Mouse (Mus musculus): Measurements from ENCODE around the gene Olfr59. TPM values are rescaled to one million over a fixed set of nuclear protein-coding genes. Genes with fewer than 3 reads are reported as not detected.
A peak's percentile ranks its signal among the peaks of the same experiment; 100 is the strongest.

The Olfr59 gene
- not detected in 2 replicates for polyA plus RNA-seq (2012; rRNA removed)

GRCm38 (mm10) chr11:74283436-74283835 lies at the start of gene Olfr59:
Gene Olfr59, plus strand, starts transcription at chr11:74283736.
- Histone ChIP-seq H3K4me1 (ENCODE audit: control insufficient read depth, insufficient read depth, low read length) (no peaks in the 10 kb centered on the region), H3K27ac (ENCODE audit: control insufficient read depth, insufficient read depth, low read depth, low read length) (no peak within 1 kb of the TSS), H3K36me3 (ENCODE audit: control insufficient read depth, insufficient read depth, low read length) (no peaks in the 10 kb centered on the region), H3K27me3 (ENCODE audit: control insufficient read depth, insufficient read depth, low read length) (no peaks in the 10 kb centered on the region), H3K4me3 (ENCODE audit: control insufficient read depth, low read depth, low read length) (no peak within 1 kb of the TSS)
- no peak for TF ChIP-seq CTCF (IDR thresholded peaks at IDR 0.05; ENCODE audit: control insufficient read depth, insufficient read depth, insufficient replicate concordance, low read depth, low read length)

- Histone ChIP-seq H3K4me1 (ENCODE audit: control insufficient read depth, insufficient read depth, low read length) (no peaks in the 10 kb centered on the region; the same call in 1 of the 2 replicates), H3K36me3 (ENCODE audit: control insufficient read depth, insufficient read depth, low read length) (no peaks in the 10 kb centered on the region), H3K27ac (ENCODE audit: control insufficient read depth, insufficient read depth, low read depth, low read length) (no peak overlapping the region), H3K4me3 (ENCODE audit: control insufficient read depth, low read depth, low read length) (peak overlapping the region; percentile 2; the same call in 1 of the 2 replicates), H3K27me3 (ENCODE audit: control insufficient read depth, insufficient read depth, low read length) (no peaks in the 10 kb centered on the region)
- TF ChIP-seq CTCF (IDR thresholded peaks at IDR 0.05; ENCODE audit: control insufficient read depth, insufficient read depth, insufficient replicate concordance, low read depth, low read length), result no peak
- TF ChIP-seq POLR2A (IDR thresholded peaks at IDR 0.05; ENCODE audit: control insufficient read depth, low read depth, low read length), result no peak
Measured at GRCm38 (mm10) chr11:74241201-74241600, 42.3 kb upstream of the Olfr59 start.

GRCm38 (mm10) chr11:74259508-74259907 lies 24.0 kb upstream of the Olfr59 start, which contains the start of gene Olfr406:
Gene Olfr406, plus strand, starts transcription at chr11:74259808.
- no peak within 1 kb of the TSS for H3K4me3 ChIP-seq (ENCODE audit: control insufficient read depth, low read depth, low read length)
- TF ChIP-seq CTCF (IDR thresholded peaks at IDR 0.05; ENCODE audit: control insufficient read depth, insufficient read depth, insufficient replicate concordance, low read depth, low read length) (no peak), POLR2A (IDR thresholded peaks at IDR 0.05; ENCODE audit: control insufficient read depth, low read depth, low read length) (no peak)
- H3K27me3 ChIP-seq (ENCODE audit: control insufficient read depth, insufficient read depth, low read length), result no peaks in the 10 kb centered on the region
- H3K27ac ChIP-seq (ENCODE audit: control insufficient read depth, insufficient read depth, low read depth, low read length), result no peak within 1 kb of the TSS
- no peaks in the 10 kb centered on the region for H3K36me3 ChIP-seq (ENCODE audit: control insufficient read depth, insufficient read depth, low read length)
- H3K4me1 ChIP-seq (ENCODE audit: control insufficient read depth, insufficient read depth, low read length), result no peaks in the 10 kb centered on the region

GRCm38 (mm10) chr11:74287256-74287655 lies 3.7 kb downstream of the Olfr59 start:
- H3K4me1 ChIP-seq (ENCODE audit: control insufficient read depth, insufficient read depth, low read length), result no peaks in the 10 kb centered on the region
- TF ChIP-seq POLR2A (IDR thresholded peaks at IDR 0.05; ENCODE audit: control insufficient read depth, low read depth, low read length), result no peak
- TF ChIP-seq CTCF (IDR thresholded peaks at IDR 0.05; ENCODE audit: control insufficient read depth, insufficient read depth, insufficient replicate concordance, low read depth, low read length), result no peak
- H3K27me3 ChIP-seq (ENCODE audit: control insufficient read depth, insufficient read depth, low read length), result no peaks in the 10 kb centered on the region
- H3K4me3 ChIP-seq (ENCODE audit: control insufficient read depth, low read depth, low read length), result no peak overlapping the region
- no peak overlapping the region for H3K27ac ChIP-seq (ENCODE audit: control insufficient read depth, insufficient read depth, low read depth, low read length)
- no peaks in the 10 kb centered on the region for H3K36me3 ChIP-seq (ENCODE audit: control insufficient read depth, insufficient read depth, low read length)

DNA sequence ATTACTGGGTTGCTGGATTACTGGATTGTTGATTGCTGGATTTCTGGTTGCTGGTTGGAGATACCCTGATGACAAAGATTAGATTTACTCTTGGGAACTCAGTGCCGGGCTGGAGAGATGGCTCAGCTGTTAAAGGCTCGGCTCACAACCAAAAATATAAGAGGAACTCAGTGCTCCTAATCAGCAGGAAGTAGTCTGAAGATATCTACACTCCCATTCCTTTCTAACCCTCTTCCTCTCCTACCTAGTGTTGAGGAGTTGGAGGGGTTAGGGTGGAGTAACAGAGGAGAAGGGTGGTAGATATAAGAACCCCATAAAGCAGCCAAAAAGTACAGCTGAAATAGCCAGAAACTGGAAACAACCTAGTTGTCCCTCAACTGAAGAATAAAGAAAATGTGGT lies 42.5 kb downstream of the Olfr59 start:
- TF ChIP-seq POLR2A (IDR thresholded peaks at IDR 0.05; ENCODE audit: control insufficient read depth, low read depth, low read length) (no peak), CTCF (IDR thresholded peaks at IDR 0.05; ENCODE audit: control insufficient read depth, insufficient read depth, insufficient replicate concordance, low read depth, low read length) (no peak)
- H3K4me3 ChIP-seq (ENCODE audit: control insufficient read depth, low read depth, low read length), result no peak overlapping the region
- no peaks in the 10 kb centered on the region for H3K4me1 ChIP-seq (ENCODE audit: control insufficient read depth, insufficient read depth, low read length)
- no peaks in the 10 kb centered on the region for H3K36me3 ChIP-seq (ENCODE audit: control insufficient read depth, insufficient read depth, low read length)
- no peaks in the 10 kb centered on the region for H3K27me3 ChIP-seq (ENCODE audit: control insufficient read depth, insufficient read depth, low read length)
- no peak overlapping the region for H3K27ac ChIP-seq (ENCODE audit: control insufficient read depth, insufficient read depth, low read depth, low read length)

- H3K4me1 ChIP-seq (ENCODE audit: control insufficient read depth, insufficient read depth, low read length), result no peaks in the 10 kb centered on the region
- TF ChIP-seq CTCF (IDR thresholded peaks at IDR 0.05; ENCODE audit: control insufficient read depth, insufficient read depth, insufficient replicate concordance, low read depth, low read length), result no peak
- TF ChIP-seq POLR2A (IDR thresholded peaks at IDR 0.05; ENCODE audit: control insufficient read depth, low read depth, low read length), result no peak
- H3K27me3 ChIP-seq (ENCODE audit: control insufficient read depth, insufficient read depth, low read length), result no peaks in the 10 kb centered on the region
- H3K4me3 ChIP-seq (ENCODE audit: control insufficient read depth, low read depth, low read length), result no peak overlapping the region
- no peak overlapping the region for H3K27ac ChIP-seq (ENCODE audit: control insufficient read depth, insufficient read depth, low read depth, low read length)
- no peaks in the 10 kb centered on the region for H3K36me3 ChIP-seq (ENCODE audit: control insufficient read depth, insufficient read depth, low read length)
Measured at GRCm38 (mm10) chr11:74328781-74329180, 45.2 kb downstream of the Olfr59 start.

- Histone ChIP-seq H3K27me3 (ENCODE audit: control insufficient read depth, insufficient read depth, low read length) (no peaks in the 10 kb centered on the region), H3K4me1 (ENCODE audit: control insufficient read depth, insufficient read depth, low read length) (no peaks in the 10 kb centered on the region), H3K27ac (ENCODE audit: control insufficient read depth, insufficient read depth, low read depth, low read length) (no peak within 1 kb of the TSS), H3K36me3 (ENCODE audit: control insufficient read depth, insufficient read depth, low read length) (no peaks in the 10 kb centered on the region), H3K4me3 (ENCODE audit: control insufficient read depth, low read depth, low read length) (no peak within 1 kb of the TSS)
- TF ChIP-seq CTCF (IDR thresholded peaks at IDR 0.05; ENCODE audit: control insufficient read depth, insufficient read depth, insufficient replicate concordance, low read depth, low read length) (no peak), POLR2A (IDR thresholded peaks at IDR 0.05; ENCODE audit: control insufficient read depth, low read depth, low read length) (no peak)
Measured at GRCm38 (mm10) chr11:74337931-74338330, 54.4 kb downstream of the Olfr59 start, which contains the start of gene Olfr410. Gene Olfr410, minus strand, starts transcription at chr11:74338031.

Other genes with a start within 250 kb of the Olfr59 start
- gene Olfr139, start 227.2 kb upstream of the Olfr59 start, polyA plus RNA-seq (2012; rRNA removed), result not detected in 2 replicates
- not detected in 2 replicates for gene Olfr399, start 227.1 kb upstream of the Olfr59 start, polyA plus RNA-seq (2012; rRNA removed)
- 0.01 TPM in 1 of 2 replicates, not detected in the other for gene Zfp616, start 213.8 kb upstream of the Olfr59 start, polyA plus RNA-seq (2012; rRNA removed)
- gene Olfr401, start 170.0 kb upstream of the Olfr59 start, polyA plus RNA-seq (2012; rRNA removed), result not detected in 2 replicates
- gene Olfr402, start 130.2 kb upstream of the Olfr59 start, polyA plus RNA-seq (2012; rRNA removed), result 0.24 and 0.31 TPM in 2 replicates
- gene Olfr403, start 97.5 kb upstream of the Olfr59 start, polyA plus RNA-seq (2012; rRNA removed), result not detected in 2 replicates
- gene Olfr43, start 72.4 kb upstream of the Olfr59 start, polyA plus RNA-seq (2012; rRNA removed), result not detected in 2 replicates
- not detected in 2 replicates for gene Olfr406, start 23.9 kb upstream of the Olfr59 start, polyA plus RNA-seq (2012; rRNA removed)
- not detected in 2 replicates for gene Olfr410, start 54.3 kb downstream of the Olfr59 start, polyA plus RNA-seq (2012; rRNA removed)
- gene Olfr411, start 68.9 kb downstream of the Olfr59 start, polyA plus RNA-seq (2012; rRNA removed), result not detected in 2 replicates
- gene Olfr412, start 78.3 kb downstream of the Olfr59 start, polyA plus RNA-seq (2012; rRNA removed), result not detected in 2 replicates

All from testis, adult 2 months (tissue).